ENCODE assay signal across 8 mouse cellular contexts in genomic region chr6:85915141-85915538, GRCm38 (mm10). TPM values are rescaled to one million over a fixed set of nuclear protein-coding genes. Genes with fewer than 3 reads are reported as not detected.
DNase-seq lines count a peak whose midpoint lies in the region; ATAC-seq and TF ChIP-seq lines count a peak whose summit lies in the region.

No protein-coding gene starts in this region.

- peak overlapping the region; percentile 86 for H3K4me2 ChIP-seq in midbrain, embryonic 14.5 days (ENCODE audit: low read length)

- TF ChIP-seq CTCF in C2C12 (IDR thresholded peaks at IDR 0.05; ENCODE audit: control insufficient read depth, insufficient read depth, insufficient read length): no peak

- WGBS in heart, embryonic 10.5 days: 4% methylated on average over 11 of the region's 11 CpGs
- WGBS in midbrain, embryonic 14.5 days: 5% methylated on average over 11 of the region's 11 CpGs

- peaks cover 12% of the 10 kb centered on the region for H3K4me1 ChIP-seq in heart, embryonic 10.5 days
- peaks cover 12% of the 10 kb centered on the region for H3K4me1 ChIP-seq in midbrain, embryonic 14.5 days (ENCODE audit: control insufficient read depth, insufficient read depth, low read length)

- H3K79me3 ChIP-seq in C2C12 (ENCODE audit: low read depth): peaks cover 9% of the 10 kb centered on the region

- peak overlapping the region; percentile 68 for H3K9ac ChIP-seq in midbrain, embryonic 14.5 days (replicated peaks; ENCODE audit: low read length)

- H3K27me3 ChIP-seq in heart, embryonic 10.5 days (ENCODE audit: insufficient read depth, poor library complexity, severe bottlenecking): no peaks in the 10 kb centered on the region
- no peaks in the 10 kb centered on the region for H3K27me3 ChIP-seq in C2C12 (ENCODE audit: control insufficient read depth, insufficient read depth, insufficient read length)
- H3K27me3 ChIP-seq in midbrain, embryonic 14.5 days (ENCODE audit: control insufficient read depth, insufficient read depth, low read length): no peaks in the 10 kb centered on the region

- peak overlapping the region; percentile 74 for H3K4me3 ChIP-seq in heart, embryonic 10.5 days
- H3K4me3 ChIP-seq in C2C12 (ENCODE audit: insufficient read depth, poor library complexity, severe bottlenecking): peak overlapping the region; percentile 49
- peak overlapping the region; percentile 61 for H3K4me3 ChIP-seq in midbrain, embryonic 14.5 days (replicated peaks; ENCODE audit: low read depth, low read length)

- no peaks in the 10 kb centered on the region for H3K9me3 ChIP-seq in heart, embryonic 10.5 days
- H3K9me3 ChIP-seq in midbrain, embryonic 14.5 days (ENCODE audit: control insufficient read depth, low read length): no peaks in the 10 kb centered on the region

- no peak for DNase-seq in heart, embryonic 10.5 days (ENCODE audit: low spot score)
- DNase-seq in heart, postnatal 4 days: no peak
- DNase-seq in embryo, embryonic 11 days: peak; percentile 30
- peak; percentile 37 for DNase-seq in midbrain, embryonic 14.5 days
- DNase-seq in testis, postnatal 10 days (ENCODE audit: low spot score): no peak
- DNase-seq in layer of hippocampus, adult 11-12 months (ENCODE audit: low spot score): no peak

- peak overlapping the region; percentile 74 for H3ac ChIP-seq in C2C12 (ENCODE audit: control insufficient read depth, insufficient read length, low read depth)

- peaks cover 35% of the 10 kb centered on the region for H3K79me2 ChIP-seq in C2C12 (ENCODE audit: control insufficient read depth, insufficient read depth)

- no peaks in the 10 kb centered on the region for H3K36me3 ChIP-seq in heart, embryonic 10.5 days
- H3K36me3 ChIP-seq in C2C12 (ENCODE audit: control insufficient read depth, insufficient read depth): peaks cover 4% of the 10 kb centered on the region
- no peaks in the 10 kb centered on the region for H3K36me3 ChIP-seq in midbrain, embryonic 14.5 days (ENCODE audit: control insufficient read depth, insufficient read depth, low read length)

- peak overlapping the region; percentile 90 for H3K27ac ChIP-seq in heart, embryonic 10.5 days
- H3K27ac ChIP-seq in midbrain, embryonic 14.5 days (replicated peaks; ENCODE audit: low read depth, low read length): peak overlapping the region; percentile 79

- peak; percentile 11 for ATAC-seq in inflammation-experienced regulatory T-cells, adult 6 months
- ATAC-seq in midbrain, embryonic 14.5 days (ENCODE audit: low FRiP score, low TSS enrichment): 0 out of 2 replicates have a peak, but pooled peaks have one; percentile 8

TF ChIP-seq in C2C12, 6 proteins besides CTCF, POLR2A, EP300 and RAD21:
- TF ChIP-seq MYOG (IDR thresholded peaks at IDR 0.05; ENCODE audit: control insufficient read depth, extremely low read depth, insufficient read length) (no peak), USF1 (IDR thresholded peaks at IDR 0.05; ENCODE audit: low read depth) (no peak)
TF ChIP-seq in C2C12: peak in this region for 0.

RNA-seq across cellular contexts. Expression of gene Nat8f1, which starts 0.3 kb away (rescaled TPM):
- polyA plus RNA-seq in heart, embryonic 10.5 days (2016; fragmentation: Nextera tagmentation; extraction: Ambion mirVana): 4.3 and 5.8 TPM in 2 replicates
- total RNA-seq in heart, postnatal 4 days (2021): 1 to 10 TPM; 2.1 to 2.4 TPM
- 1.8 TPM for polyA plus RNA-seq in C2C12 (2012; fragmentation: generic; extraction: Trizol)
- polyA plus RNA-seq in inflammation-experienced regulatory T-cells, adult 6 months (2017; shearing (Covaris generic)): 10 to 100 TPM in 1 of 3 experiments, 1 to 10 TPM in 2; 6.1 to 10.5 (median 9.5) TPM
- polyA plus RNA-seq in midbrain, embryonic 14.5 days (2014; fragmentation: Nextera tagmentation; extraction: Ambion mirVana): 15.5 and 21.7 TPM in 2 replicates

RNA-seq across cellular contexts. Expression of gene Tprkb, which starts 3.5 kb away (rescaled TPM):
- 24.5 and 28.8 TPM in 2 replicates for polyA plus RNA-seq in heart, embryonic 10.5 days (2016; fragmentation: Nextera tagmentation; extraction: Ambion mirVana)
- 10 to 100 TPM; 11.6 to 13.1 TPM for total RNA-seq in heart, postnatal 4 days (2021)
- polyA plus RNA-seq in C2C12 (2012; fragmentation: generic; extraction: Trizol): 25.6 TPM
- polyA plus RNA-seq in inflammation-experienced regulatory T-cells, adult 6 months (2017; shearing (Covaris generic)): 10 to 100 TPM; 40.0 to 61.3 (median 50.0) TPM
- 49.1 and 50.7 TPM in 2 replicates for polyA plus RNA-seq in midbrain, embryonic 14.5 days (2014; fragmentation: Nextera tagmentation; extraction: Ambion mirVana)

RNA-seq across cellular contexts. Expression of gene Nat8f4, which starts 10.5 kb away (rescaled TPM):
- polyA plus RNA-seq in heart, embryonic 10.5 days (2016; fragmentation: Nextera tagmentation; extraction: Ambion mirVana): 1.5 and 2.5 TPM in 2 replicates
- 1 to 10 TPM; 1.3 to 1.8 TPM for total RNA-seq in heart, postnatal 4 days (2021)
- 0.04 TPM for polyA plus RNA-seq in C2C12 (2012; fragmentation: generic; extraction: Trizol)
- 1 to 10 TPM; 5.8 to 8.6 (median 6.7) TPM for polyA plus RNA-seq in inflammation-experienced regulatory T-cells, adult 6 months (2017; shearing (Covaris generic))
- polyA plus RNA-seq in midbrain, embryonic 14.5 days (2014; fragmentation: Nextera tagmentation; extraction: Ambion mirVana): 4.1 and 8.6 TPM in 2 replicates

RNA-seq across cellular contexts. Expression of gene Nat8f2, which starts 46.2 kb away (rescaled TPM):
- not detected in 2 replicates for polyA plus RNA-seq in heart, embryonic 10.5 days (2016; fragmentation: Nextera tagmentation; extraction: Ambion mirVana)
- not detected for total RNA-seq in heart, postnatal 4 days (2021)
- not detected for polyA plus RNA-seq in C2C12 (2012; fragmentation: generic; extraction: Trizol)
- under 1 TPM in 1 of 3 experiments, not detected in 2; 0.40 TPM for polyA plus RNA-seq in inflammation-experienced regulatory T-cells, adult 6 months (2017; shearing (Covaris generic))
- not detected in 2 replicates for polyA plus RNA-seq in midbrain, embryonic 14.5 days (2014; fragmentation: Nextera tagmentation; extraction: Ambion mirVana)

RNA-seq across cellular contexts. Expression of gene Dusp11, which starts 46.3 kb away (rescaled TPM):
- 38.0 and 39.9 TPM in 2 replicates for polyA plus RNA-seq in heart, embryonic 10.5 days (2016; fragmentation: Nextera tagmentation; extraction: Ambion mirVana)
- total RNA-seq in heart, postnatal 4 days (2021): 10 to 100 TPM; 60.0 to 69.6 TPM
- polyA plus RNA-seq in C2C12 (2012; fragmentation: generic; extraction: Trizol): 14.5 TPM
- 100 to 1,000 TPM; 177 to 212 (median 182) TPM for polyA plus RNA-seq in inflammation-experienced regulatory T-cells, adult 6 months (2017; shearing (Covaris generic))
- 48.8 and 58.5 TPM in 2 replicates for polyA plus RNA-seq in midbrain, embryonic 14.5 days (2014; fragmentation: Nextera tagmentation; extraction: Ambion mirVana)

Comparison
In these comparisons a context has a peak if more than half of its experiments do, and no peak if none do; other contexts are left out.
1. DNase-seq: peak in embryo, embryonic 11 days (single experiment) and midbrain, embryonic 14.5 days (single experiment); none in heart, embryonic 10.5 days (single experiment), heart, postnatal 4 days (single experiment), testis, postnatal 10 days (single experiment) and layer of hippocampus, adult 11-12 months (single experiment).
2. Peak in every context shown above with its lines, with median percentiles within 50 percentile points of each other: H3K4me3 ChIP-seq.